7 mouse cellular contexts compared by ENCODE assay signal in the genomic region with DNA sequence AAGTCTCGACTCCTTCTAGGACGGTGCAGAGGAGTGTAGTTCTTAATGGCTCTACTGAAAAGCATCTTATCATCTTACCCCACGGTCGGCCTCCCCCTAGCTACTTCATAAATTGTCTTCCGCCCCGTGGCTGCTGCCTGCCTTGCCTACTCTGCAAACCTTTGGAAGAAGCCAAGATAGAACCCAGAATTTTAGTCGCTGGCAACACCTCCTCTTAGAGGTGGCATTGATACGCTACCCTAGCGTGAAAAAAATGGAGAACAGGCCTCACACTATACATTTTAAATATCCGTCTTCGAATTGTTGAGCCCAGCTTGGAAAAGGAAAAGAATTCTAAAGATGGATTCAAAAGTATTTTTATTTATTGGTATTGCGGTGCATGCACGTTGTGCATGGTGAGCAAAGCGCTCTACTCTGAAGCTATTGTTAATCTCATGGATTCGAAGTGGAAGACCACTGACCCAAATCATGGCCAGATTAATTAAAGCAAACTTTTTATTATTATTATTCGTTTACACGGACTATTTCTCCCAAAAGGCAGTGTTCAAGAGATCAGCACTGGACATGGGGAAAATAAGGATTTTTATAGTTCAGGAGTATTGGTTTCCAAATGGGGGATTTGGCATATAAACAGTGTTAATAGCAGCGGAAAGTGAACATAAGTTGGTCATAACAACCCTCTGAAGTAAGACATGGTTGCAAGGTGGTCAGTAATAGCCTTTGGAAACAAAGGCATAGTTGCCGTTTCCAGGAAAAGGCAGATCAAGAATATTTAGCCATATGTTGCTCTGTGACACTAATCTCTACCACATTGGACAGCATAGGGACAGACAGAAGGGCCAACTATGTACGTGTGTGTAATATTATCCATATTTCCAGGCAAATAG. TPM values are rescaled to one million over a fixed set of nuclear protein-coding genes. Genes with fewer than 3 reads are reported as not detected.
A peak's percentile ranks its signal among the peaks of the same experiment; 100 is the strongest.
DNase-seq lines count a peak whose midpoint lies in the region; ATAC-seq lines count a peak whose summit lies in the region.

No protein-coding gene starts in this region.

- no peaks in the 10 kb centered on the region for H3K27me3 ChIP-seq in megakaryocyte, embryonic 14.5 days (replicated peaks)
- no peaks in the 10 kb centered on the region for H3K27me3 ChIP-seq in forebrain, embryonic 12.5 days
- H3K27me3 ChIP-seq in limb, embryonic 15.5 days: no peaks in the 10 kb centered on the region
- no peaks in the 10 kb centered on the region for H3K27me3 ChIP-seq in stomach, embryonic 16.5 days (ENCODE audit: control insufficient read depth, insufficient read depth, low read length)

- 9% methylated on average over 20 of the region's 20 CpGs for WGBS in forebrain, embryonic 12.5 days
- WGBS in limb, embryonic 15.5 days: 5% methylated on average over 20 of the region's 20 CpGs
- WGBS in stomach, embryonic 16.5 days: 3% methylated on average over 20 of the region's 20 CpGs

- no peak for ATAC-seq in megakaryocyte, adult 5-6 weeks (ENCODE audit: poor library complexity, severe bottlenecking)
- ATAC-seq in forebrain, embryonic 12.5 days (ENCODE audit: low FRiP score): no peak
- no peak for ATAC-seq in limb, embryonic 15.5 days (ENCODE audit: insufficient number of reproducible peaks, low FRiP score, low TSS enrichment, low read depth)
- ATAC-seq in stomach, embryonic 16.5 days (ENCODE audit: insufficient read depth, low FRiP score): peak; percentile 1; the same call in 1 of the 2 replicates

- H3K9me3 ChIP-seq in megakaryocyte, embryonic 14.5 days: no peaks in the 10 kb centered on the region
- H3K9me3 ChIP-seq in forebrain, embryonic 12.5 days: no peaks in the 10 kb centered on the region
- H3K9me3 ChIP-seq in limb, embryonic 15.5 days: no peaks in the 10 kb centered on the region
- no peaks in the 10 kb centered on the region for H3K9me3 ChIP-seq in stomach, embryonic 16.5 days (replicated peaks; ENCODE audit: control insufficient read depth, low read length)

- no peak for DNase-seq in adrenal gland, postnatal 10 days
- DNase-seq in thymus, postnatal 10 days (ENCODE audit: low spot score in 2 of 2): no peak

- peaks cover 47% of the 10 kb centered on the region for H3K4me1 ChIP-seq in megakaryocyte, embryonic 14.5 days
- peaks cover 29% of the 10 kb centered on the region for H3K4me1 ChIP-seq in forebrain, embryonic 12.5 days
- peaks cover 17% of the 10 kb centered on the region for H3K4me1 ChIP-seq in limb, embryonic 15.5 days
- peaks cover 14% of the 10 kb centered on the region for H3K4me1 ChIP-seq in stomach, embryonic 16.5 days (ENCODE audit: control insufficient read depth, insufficient read depth, low read length)

- peak overlapping the region; percentile 82 for H3K4me2 ChIP-seq in forebrain, embryonic 12.5 days
- H3K4me2 ChIP-seq in limb, embryonic 15.5 days: peak overlapping the region; percentile 76
- H3K4me2 ChIP-seq in stomach, embryonic 16.5 days (ENCODE audit: low read depth, low read length): peak overlapping the region; percentile 74

- peaks cover 22% of the 10 kb centered on the region for H3K36me3 ChIP-seq in megakaryocyte, embryonic 14.5 days (replicated peaks; ENCODE audit: low read length)
- H3K36me3 ChIP-seq in forebrain, embryonic 12.5 days (replicated peaks): peaks cover 16% of the 10 kb centered on the region
- peaks cover 4% of the 10 kb centered on the region for H3K36me3 ChIP-seq in limb, embryonic 15.5 days
- H3K36me3 ChIP-seq in stomach, embryonic 16.5 days (ENCODE audit: control insufficient read depth, insufficient read depth, low read length): no peaks in the 10 kb centered on the region

- peak overlapping the region; percentile 92 for H3K27ac ChIP-seq in forebrain, embryonic 12.5 days
- peak overlapping the region; percentile 94 for H3K27ac ChIP-seq in limb, embryonic 15.5 days
- peak overlapping the region; percentile 95 for H3K27ac ChIP-seq in stomach, embryonic 16.5 days (ENCODE audit: low read length)

- H3K9ac ChIP-seq in forebrain, embryonic 12.5 days: peak overlapping the region; percentile 90
- peak overlapping the region; percentile 87 for H3K9ac ChIP-seq in limb, embryonic 15.5 days
- H3K9ac ChIP-seq in stomach, embryonic 16.5 days (ENCODE audit: low read length): peak overlapping the region; percentile 92

- peak overlapping the region; percentile 99 for H3K4me3 ChIP-seq in megakaryocyte, embryonic 14.5 days (replicated peaks)
- peak overlapping the region; percentile 83 for H3K4me3 ChIP-seq in forebrain, embryonic 12.5 days (replicated peaks)
- H3K4me3 ChIP-seq in limb, embryonic 15.5 days: peak overlapping the region; percentile 92
- H3K4me3 ChIP-seq in stomach, embryonic 16.5 days (replicated peaks; ENCODE audit: low read length): peak overlapping the region; percentile 89

RNA-seq across cellular contexts. Expression of a gene that starts 0.6 kb away (rescaled TPM):
- polyA plus RNA-seq in megakaryocyte, embryonic 14.5 days (2012; ENCODE audit: insufficient read depth, low replicate concordance): 0.45 TPM in 1 of 2 replicates, not detected in the other
- total RNA-seq in megakaryocyte, adult 5-6 weeks (2015): 11.8 and 12.2 TPM in 2 replicates
- 12.9 and 14.6 TPM in 2 replicates for total RNA-seq in megakaryocyte, adult 5-6 weeks (2017)
- polyA plus RNA-seq in forebrain, embryonic 12.5 days (2016; fragmentation: Nextera tagmentation; extraction: Ambion mirVana): 40.5 and 40.9 TPM in 2 replicates
- 26.4 and 28.9 TPM in 2 replicates for polyA plus RNA-seq in limb, embryonic 15.5 days (2015; fragmentation: Nextera tagmentation; extraction: Ambion mirVana)
- 26.6 and 28.8 TPM in 2 replicates for polyA plus RNA-seq in stomach, embryonic 16.5 days (2015; fragmentation: Nextera tagmentation; extraction: Ambion mirVana)
- 10 to 100 TPM; 17.7 to 19.0 TPM for total RNA-seq in adrenal gland, postnatal 10 days (2021)

RNA-seq across cellular contexts. Expression of a gene that starts 0.7 kb away (rescaled TPM):
- polyA plus RNA-seq in megakaryocyte, embryonic 14.5 days (2012; ENCODE audit: insufficient read depth, low replicate concordance): 3.5 and 25.4 TPM in 2 replicates
- 172 and 215 TPM in 2 replicates for total RNA-seq in megakaryocyte, adult 5-6 weeks (2015)
- 137 and 163 TPM in 2 replicates for total RNA-seq in megakaryocyte, adult 5-6 weeks (2017)
- polyA plus RNA-seq in forebrain, embryonic 12.5 days (2016; fragmentation: Nextera tagmentation; extraction: Ambion mirVana): 83.1 and 86.8 TPM in 2 replicates
- 89.6 and 90.1 TPM in 2 replicates for polyA plus RNA-seq in limb, embryonic 15.5 days (2015; fragmentation: Nextera tagmentation; extraction: Ambion mirVana)
- polyA plus RNA-seq in stomach, embryonic 16.5 days (2015; fragmentation: Nextera tagmentation; extraction: Ambion mirVana): 147 and 157 TPM in 2 replicates
- 100 to 1,000 TPM in 1 of 2 experiments, 10 to 100 TPM in 1; 95.7 to 104 TPM for total RNA-seq in adrenal gland, postnatal 10 days (2021)

Comparison
In these comparisons a context has a peak if more than half of its experiments do, and no peak if none do; other contexts are left out.
1. RNA of a gene that starts 0.6 kb away (polyA plus RNA-seq): 40.5 to 40.9 TPM in forebrain, embryonic 12.5 days, 26.4 to 28.9 TPM in limb, embryonic 15.5 days and 26.6 to 28.8 TPM in stomach, embryonic 16.5 days; 0.45 TPM in megakaryocyte, embryonic 14.5 days; every median in the first group is over 10 times any median in the second.
2. Peak in every context shown above with its lines, with median percentiles within 50 percentile points of each other: H3K4me3 ChIP-seq, H3K27ac ChIP-seq, H3K4me2 ChIP-seq and H3K9ac ChIP-seq.